Mouse (Mus musculus) mesoderm, embryonic 11.5 days (tissue): ENCODE measurements around the gene Rpa2.

ENCODE experiments used
- DNase-seq: peaks from one replicate; pipeline ENCODE4 v3.0.0-alpha.2; 2012; ENCODE audit warnings: low read depth, low spot score

The Rpa2 gene

DNA sequence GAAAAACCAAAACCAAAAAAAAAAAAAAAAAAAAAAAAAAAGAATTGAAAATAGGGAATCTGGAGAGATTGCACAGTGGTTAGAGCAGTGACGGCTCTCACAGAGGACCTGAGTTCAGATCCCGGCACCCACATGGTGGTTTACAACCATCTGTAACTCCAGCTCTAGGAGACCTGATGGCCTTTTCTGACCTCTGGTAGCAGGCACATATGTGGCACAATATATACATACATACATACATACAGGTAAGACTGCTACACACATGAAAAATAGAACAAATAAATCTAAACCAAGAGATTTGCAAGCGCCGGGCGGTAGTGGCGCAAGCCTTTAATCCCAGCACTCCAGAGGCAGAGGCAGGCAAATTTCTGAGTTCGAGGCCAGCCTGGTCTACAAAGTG is 35.7 kb downstream of the Rpa2 start:
- no peak for DNase-seq

DNA sequence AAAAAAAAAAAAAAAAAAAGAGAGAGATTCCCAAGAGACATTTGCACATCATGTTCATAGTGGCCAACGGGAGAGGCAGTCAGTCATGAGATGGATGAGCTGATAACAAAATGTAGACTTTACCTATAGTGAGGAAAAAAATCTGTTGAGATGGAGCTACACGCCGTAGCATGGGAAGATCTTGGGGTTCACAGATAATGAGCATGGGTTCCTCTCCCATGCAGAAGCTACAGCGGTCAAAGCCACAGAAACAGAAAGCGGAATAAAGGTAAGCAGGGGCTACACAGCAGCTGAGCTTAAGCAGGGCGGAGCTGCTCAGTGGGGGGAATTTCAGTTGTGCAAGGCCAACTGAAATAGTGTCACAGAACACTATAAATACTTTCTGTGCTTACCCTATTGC is 36.2 kb downstream of the Rpa2 start:
- no peak for DNase-seq

DNA sequence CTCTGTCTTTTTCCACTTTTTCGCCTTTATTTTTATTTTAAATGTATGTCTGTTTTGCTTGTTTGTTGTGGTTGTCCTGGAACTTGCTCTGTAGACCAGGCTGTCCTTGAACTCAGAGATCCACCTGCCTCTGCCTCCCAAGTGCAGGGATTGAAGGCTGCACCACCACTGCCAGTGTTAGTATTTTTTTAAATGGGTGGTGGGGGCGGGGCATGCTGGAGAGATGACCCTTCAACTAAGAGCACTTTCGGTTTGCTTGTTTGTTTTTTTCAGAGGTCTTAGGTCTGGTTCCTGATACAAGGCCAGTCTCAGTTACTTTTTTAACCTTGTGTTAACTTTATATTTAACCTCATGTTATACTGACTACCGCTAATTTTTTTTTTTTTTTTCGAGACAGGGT is 37.0 kb downstream of the Rpa2 start:
- DNase-seq, result no peak

DNA sequence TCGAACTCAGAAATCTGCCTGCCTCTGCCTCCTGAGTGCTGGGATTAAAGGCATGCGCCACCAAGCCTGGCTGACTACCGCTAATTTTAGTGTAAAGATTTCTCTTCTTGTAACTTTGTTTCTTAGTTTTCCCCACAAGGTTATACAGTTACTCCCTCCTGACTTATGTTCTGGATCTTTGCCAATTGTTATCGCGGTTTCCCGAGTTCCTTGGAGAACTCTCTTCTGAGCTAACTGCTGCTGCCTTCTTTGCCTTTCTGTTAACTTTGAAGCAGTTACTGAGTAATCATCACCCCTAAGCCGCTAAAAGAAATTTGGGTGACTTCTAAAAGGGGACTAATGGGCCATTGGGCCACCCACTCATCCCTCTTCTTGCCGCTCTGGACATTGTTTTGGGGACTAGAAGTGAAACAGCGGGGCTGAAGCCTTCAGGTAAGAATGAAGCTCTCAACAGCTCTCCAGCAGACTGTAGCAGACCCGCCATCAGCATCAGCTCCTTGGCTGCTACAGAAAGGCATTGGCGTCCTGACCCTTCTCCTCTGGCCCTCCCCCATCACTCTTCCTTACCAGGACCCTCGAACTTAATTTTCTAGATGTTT is 37.6 kb downstream of the Rpa2 start:
- DNase-seq, result no peak

DNA sequence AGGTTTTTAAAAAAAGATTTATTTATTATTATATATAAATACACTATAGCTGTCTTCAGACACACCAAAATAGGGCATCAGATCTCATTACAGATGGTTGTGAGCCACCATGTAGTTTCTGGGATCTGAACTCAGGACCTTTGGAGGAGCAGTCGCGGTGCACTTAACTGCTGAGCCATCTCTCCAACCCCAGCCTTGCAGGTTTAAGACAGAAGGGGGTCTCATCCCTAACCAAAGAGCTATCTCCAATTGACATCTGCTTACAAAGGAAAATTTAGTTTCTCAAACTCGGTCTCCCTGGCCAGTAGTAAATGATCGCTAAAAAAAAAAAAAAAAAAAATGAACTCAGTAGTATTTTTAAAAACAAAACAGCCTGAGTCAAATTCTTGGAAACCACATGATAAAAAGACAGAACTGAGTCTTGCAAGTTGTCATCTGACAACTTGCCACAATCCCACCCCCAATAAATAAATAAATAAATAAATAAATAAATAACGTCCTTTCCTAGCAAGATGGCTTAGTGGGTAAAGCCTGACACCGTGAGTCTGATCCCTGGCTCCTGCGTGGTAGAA is 38.6 kb downstream of the Rpa2 start:
- DNase-seq, result no peak

DNA sequence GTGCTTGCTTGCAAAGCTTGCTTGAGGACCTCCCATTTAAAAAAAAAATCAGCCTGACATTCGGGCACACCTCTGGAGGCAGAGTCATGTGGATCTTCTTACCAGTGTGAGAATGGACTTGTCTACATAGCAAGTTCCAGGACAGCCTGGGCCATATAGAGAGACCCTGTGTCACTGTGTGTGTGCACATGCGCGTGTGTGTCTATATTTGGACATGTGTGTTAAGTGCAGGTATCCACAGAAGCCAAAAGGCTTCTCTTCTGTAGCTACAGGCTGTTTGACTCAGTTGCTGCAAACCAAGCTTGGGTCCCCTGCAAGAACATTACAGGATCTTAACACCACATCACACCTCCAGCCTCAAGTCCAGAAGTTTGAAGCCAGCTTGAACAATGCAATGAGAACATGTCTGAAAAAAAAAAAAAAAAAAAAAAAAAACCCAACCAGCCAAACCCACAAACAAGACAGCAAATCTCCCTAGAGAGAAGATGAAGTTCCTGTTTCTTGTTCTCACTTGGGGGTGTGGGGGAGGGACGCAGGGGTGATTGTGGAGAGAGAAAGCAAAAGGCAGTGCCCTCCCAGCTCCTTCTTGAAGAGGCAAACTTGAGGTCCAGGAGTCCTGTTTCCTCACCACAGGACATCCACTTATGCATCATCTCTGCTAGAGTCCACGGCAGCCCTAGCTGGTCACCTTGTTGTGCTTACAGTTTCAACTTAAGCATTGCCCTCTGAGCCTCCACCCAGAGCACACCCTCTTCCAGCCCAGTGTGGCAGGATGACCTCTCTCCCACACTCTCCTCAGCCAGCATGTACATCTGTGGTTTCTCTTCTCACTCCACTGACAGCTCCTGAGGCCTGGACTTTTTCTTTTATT is 39.9 kb downstream of the Rpa2 start:
- DNase-seq, result no peak

DNA sequence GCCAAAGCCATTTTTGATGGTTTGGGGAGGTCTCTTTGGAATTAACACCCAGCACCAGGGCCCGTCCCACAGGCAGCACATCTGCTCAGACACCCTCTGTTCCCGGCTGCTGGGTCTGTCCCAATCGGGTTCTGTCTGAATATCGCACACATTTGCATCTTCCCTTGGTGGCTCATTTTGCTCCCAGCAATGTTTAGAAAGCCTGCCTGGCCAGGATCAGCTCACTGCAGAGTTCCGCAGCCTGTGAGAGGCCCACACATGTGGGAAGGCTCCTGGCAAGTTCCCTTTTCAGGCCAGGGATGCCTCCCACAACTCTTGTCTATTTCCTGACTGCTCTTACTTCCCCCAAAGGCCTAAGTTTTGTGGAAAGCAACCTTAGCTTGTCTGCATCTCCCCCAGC is 41.5 kb downstream of the Rpa2 start:
- no peak for DNase-seq

DNA sequence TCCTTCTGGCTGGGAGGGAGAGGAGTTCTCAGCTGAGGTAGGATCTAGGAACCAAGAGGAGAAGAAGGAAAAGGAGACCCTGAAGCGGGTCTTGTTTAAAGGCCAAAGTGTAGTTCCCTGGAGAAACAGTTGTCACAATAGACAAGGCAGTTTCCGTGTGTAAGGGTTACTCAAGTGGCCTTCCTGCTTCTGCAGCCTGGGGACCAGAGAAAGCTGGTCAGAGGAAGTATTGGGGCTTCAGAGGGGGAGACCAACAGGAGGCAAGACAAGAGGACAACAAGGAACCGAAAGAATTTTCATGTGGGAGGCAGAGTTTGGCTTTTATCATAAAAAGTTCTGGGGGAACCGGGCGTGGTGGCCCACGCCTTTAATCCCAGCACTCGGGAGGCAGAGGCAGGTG is 48.3 kb downstream of the Rpa2 start:
- no peak for DNase-seq

DNA sequence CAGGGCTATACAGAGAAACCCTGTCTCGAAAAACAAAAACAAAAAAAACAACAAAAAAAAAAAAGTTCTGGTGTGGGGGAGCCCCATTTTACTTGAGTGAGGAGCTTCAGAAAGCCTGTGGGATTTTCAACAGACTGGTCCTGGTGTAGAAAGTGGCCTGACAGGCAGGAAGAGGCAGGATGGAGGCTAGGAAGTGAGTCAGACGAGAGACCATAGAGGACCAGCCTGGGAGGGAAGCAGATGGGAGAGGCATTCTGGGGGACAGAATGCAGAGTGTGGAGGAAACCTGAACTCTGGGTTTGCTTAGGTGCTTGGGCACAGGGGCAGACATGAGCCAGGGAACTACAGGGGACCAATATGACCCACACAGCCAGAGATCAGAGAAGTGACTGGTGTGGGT is 48.7 kb downstream of the Rpa2 start:
- no peak for DNase-seq

DNA sequence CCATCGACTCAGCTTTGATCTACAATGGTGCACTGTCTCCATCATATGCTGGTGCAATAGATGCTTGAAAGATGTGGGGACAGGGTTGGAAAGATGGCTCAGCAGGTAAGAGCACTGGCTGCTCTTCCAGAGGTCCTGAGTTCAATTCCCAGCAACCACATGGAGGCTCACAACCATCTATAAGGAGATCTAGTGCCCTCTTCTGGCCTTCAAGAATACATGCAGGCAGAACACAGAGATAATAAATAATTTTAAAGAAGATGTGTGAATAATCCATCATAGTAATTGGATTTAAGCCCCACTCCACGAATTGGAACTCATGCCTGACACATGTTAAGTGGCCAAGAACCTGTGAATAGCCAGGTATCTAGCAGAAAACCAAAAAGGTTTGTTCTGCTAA is 50.3 kb downstream of the Rpa2 start:
- DNase-seq, result no peak

DNA sequence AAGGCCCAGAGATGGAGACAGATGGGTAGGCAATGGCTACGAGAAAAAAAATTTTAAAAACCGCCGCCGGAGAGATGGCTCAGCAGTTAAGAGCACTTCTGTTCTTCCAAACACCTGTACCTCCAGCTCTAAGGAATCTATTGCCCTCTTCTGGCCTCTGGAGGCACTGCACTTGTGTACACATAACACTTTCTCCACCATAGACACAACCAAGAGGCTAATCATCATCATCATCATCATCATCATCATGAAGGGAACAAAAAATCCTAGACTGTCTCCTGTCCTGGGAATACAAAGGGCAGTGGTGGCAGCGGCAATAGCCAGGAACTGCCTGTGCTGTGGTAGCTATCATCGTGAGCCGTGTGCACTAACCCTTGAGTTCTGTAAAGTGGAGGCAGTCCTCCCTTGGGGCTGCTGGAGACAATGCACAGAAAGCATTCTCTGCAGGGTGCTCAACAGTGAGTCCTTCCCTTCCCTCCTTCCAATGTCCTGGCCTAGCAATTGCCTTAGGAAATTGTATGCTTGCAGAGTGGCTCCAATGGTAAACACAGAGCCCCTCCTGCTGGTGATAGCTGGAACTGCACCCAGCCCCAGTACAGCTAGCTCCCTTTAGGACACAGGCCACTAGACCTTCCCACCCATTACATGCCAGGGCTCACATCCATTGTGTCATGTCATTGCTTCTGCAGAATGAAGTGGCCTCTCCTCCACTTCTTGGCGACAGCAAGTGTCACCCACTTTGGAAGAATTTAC is 55.7 kb downstream of the Rpa2 start:
- peak; percentile 65 for DNase-seq
